Mouse (Mus musculus) forebrain, embryonic 15.5 days (tissue): ENCODE measurements around the gene Kctd19. TPM values are rescaled to one million over a fixed set of nuclear protein-coding genes. Genes with fewer than 3 reads are reported as not detected.

ENCODE experiments used
- ATAC-seq: fragments of 200-750 bp; cut with Nextera tagmentation; replicated peaks from 2 replicates; pipeline ENCODE4 v1.8.0; 2017; ENCODE audit warnings: mild to moderate bottlenecking, moderate TSS enrichment, moderate library complexity
- H3K27ac ChIP-seq: fragments of 300-500 bp; sonication (generic); replicated peaks from 2 replicates; pipeline ENCODE4 v1.5.1; 2015; ENCODE audit warnings: mild to moderate bottlenecking, inconsistent platforms
- H3K27me3 ChIP-seq: fragments of 300-500 bp; sonication (generic); 2 replicates; pipeline ENCODE4 v1.6.1; 2015; ENCODE audit warnings: inconsistent platforms
- H3K36me3 ChIP-seq: fragments of 300-500 bp; sonication (generic); 2 replicates; pipeline ENCODE4 v1.6.1; 2015; ENCODE audit warnings: mild to moderate bottlenecking, inconsistent platforms
- H3K4me1 ChIP-seq: fragments of 300-500 bp; sonication (generic); 2 replicates; pipeline ENCODE4 v1.6.1; 2015; ENCODE audit warnings: inconsistent platforms
- H3K4me2 ChIP-seq: fragments of 300-500 bp; sonication (generic); replicated peaks from 2 replicates; pipeline ENCODE4 v1.6.1; 2015; ENCODE audit warnings: mild to moderate bottlenecking, inconsistent platforms
- H3K4me3 ChIP-seq: fragments of 300-500 bp; sonication (generic); 2 replicates; pipeline ENCODE4 v1.5.1; 2015; ENCODE audit warnings: mild to moderate bottlenecking, inconsistent platforms
- H3K9ac ChIP-seq: fragments of 300-500 bp; sonication (generic); replicated peaks from 2 replicates; pipeline ENCODE4 v1.6.1; 2015; ENCODE audit warnings: mild to moderate bottlenecking, inconsistent platforms
- H3K9me3 ChIP-seq: fragments of 300-500 bp; sonication (generic); 2 replicates; pipeline ENCODE4 v1.6.1; 2016; ENCODE audit warnings: inconsistent platforms
- WGBS: fragments of 180-500 bp; shearing (Covaris S2); methylation state at CpG from one replicate; pipeline ENCODE4 v1.1.7; 2015; ENCODE audit warnings: mixed read lengths; 5-methylcytosine and 5-hydroxymethylcytosine counted together
- polyA plus RNA-seq: library from polyadenylated mRNA; unstranded; fragments of >200 nt; fragmentation: Nextera tagmentation; extraction: Ambion mirVana; gene quantifications from 2 replicates; pipeline ENCODE4 v1.2.1, GENCODE M21; 2015

Gene Kctd19
- polyA plus RNA-seq, 1 experiment from 2014 or later: 0.10 TPM

DNA sequence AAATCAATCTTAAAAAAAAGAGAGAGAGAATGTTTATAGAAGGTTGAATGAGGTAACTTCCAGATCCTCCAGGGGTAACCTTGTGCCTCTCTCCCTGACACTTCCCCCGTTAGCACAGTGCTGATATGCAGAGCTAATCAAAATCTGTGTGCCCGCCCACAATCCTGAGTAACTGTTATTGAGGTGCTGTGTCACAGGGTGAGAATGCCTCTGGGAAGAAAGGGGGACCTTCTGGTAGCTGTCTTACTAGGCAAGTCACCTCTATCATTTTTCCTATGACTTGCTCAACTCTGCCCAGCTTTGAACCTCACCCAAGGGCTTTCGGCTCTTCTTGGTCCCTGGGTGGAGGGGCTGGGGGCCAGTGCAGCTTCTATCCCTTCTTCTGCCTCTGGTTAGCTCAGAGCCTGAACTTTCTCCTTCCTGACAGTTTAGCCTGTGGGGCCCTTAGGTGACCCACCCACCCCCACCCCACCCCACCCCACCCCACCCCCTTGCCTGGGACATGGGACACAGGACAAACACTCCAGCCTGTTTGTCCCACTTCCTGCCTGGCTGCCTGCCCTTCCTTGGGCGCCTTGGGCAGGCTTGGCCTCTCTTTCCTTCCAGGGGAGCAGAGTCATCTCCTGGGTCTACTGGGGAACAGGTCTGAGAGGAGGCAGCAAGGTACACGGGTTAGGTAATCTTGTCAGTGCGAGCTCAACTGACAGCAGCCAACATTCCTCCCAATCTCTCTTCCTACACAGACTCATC lies 73.2 kb downstream of the Kctd19 start:
- WGBS: 81% methylated on average over 6 of the region's 6 CpGs
- Histone ChIP-seq H3K27me3 (no peaks in the 10 kb centered on the region), H3K4me1 (no peaks in the 10 kb centered on the region), H3K9me3 (no peaks in the 10 kb centered on the region), H3K9ac (no peak overlapping the region), H3K27ac (no peak overlapping the region), H3K36me3 (no peaks in the 10 kb centered on the region), H3K4me2 (no peak overlapping the region), H3K4me3 (no peak overlapping the region)
- ATAC-seq: no peak

DNA sequence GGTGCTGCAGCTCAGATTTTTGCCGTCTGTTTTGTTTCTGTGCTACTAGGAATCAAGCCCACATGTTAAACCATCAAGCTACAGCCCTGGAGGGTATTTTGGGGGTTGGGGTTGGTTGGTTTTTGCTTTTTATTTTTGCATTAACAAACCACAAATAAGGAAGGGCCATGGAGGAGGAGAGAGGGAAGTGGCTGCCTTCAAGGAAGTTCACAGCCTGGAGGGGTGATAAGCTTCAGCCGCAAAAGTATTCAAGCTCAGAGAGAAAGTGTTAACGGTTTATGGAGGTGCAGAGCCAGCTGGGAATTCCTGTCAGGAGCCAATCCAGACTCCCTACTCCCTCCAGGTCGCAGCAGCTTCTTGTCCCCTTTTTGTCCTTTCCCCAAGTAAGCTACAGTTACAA lies 74.3 kb downstream of the Kctd19 start:
- whole genome bisulfite sequencing: 71% methylated on average over 4 of the region's 4 CpGs

GRCm38 (mm10) chr8:105336373-105337130 lies 76.8 kb downstream of the Kctd19 start:
- 49% methylated on average over 32 of the region's 32 CpGs for WGBS
- H3K36me3 ChIP-seq: peaks cover 9% of the 10 kb centered on the region
- H3K27ac ChIP-seq: no peak overlapping the region
- H3K9me3 ChIP-seq: no peaks in the 10 kb centered on the region
- H3K4me3 ChIP-seq: no peak overlapping the region
- no peak overlapping the region for H3K4me2 ChIP-seq
- no peak for ATAC-seq
- no peaks in the 10 kb centered on the region for H3K27me3 ChIP-seq
- H3K4me1 ChIP-seq: no peaks in the 10 kb centered on the region
- no peak overlapping the region for H3K9ac ChIP-seq

More for the DNA sequence above, 74.3 kb downstream of the Kctd19 start:
- H3K27ac ChIP-seq: no peak overlapping the region
- H3K4me2 ChIP-seq: no peak overlapping the region
- no peaks in the 10 kb centered on the region for H3K9me3 ChIP-seq
- no peaks in the 10 kb centered on the region for H3K27me3 ChIP-seq
- H3K9ac ChIP-seq: no peak overlapping the region
- no peak for ATAC-seq
- H3K36me3 ChIP-seq: no peaks in the 10 kb centered on the region; the same call in 1 of the 2 replicates
- H3K4me3 ChIP-seq: no peak overlapping the region
- no peaks in the 10 kb centered on the region for H3K4me1 ChIP-seq

Other genes starting within 250 kb of the Kctd19 start
- 33.4 and 35.4 TPM in 2 replicates for gene Cbfb, start 242.8 kb downstream of the Kctd19 start, polyA plus RNA-seq
- gene D230025D16Rik, start 188.4 kb downstream of the Kctd19 start, polyA plus RNA-seq: 32.5 and 33.1 TPM in 2 replicates
- 2.9 and 3.0 TPM in 2 replicates for gene B3gnt9, start 158.3 kb downstream of the Kctd19 start, polyA plus RNA-seq
- 21.1 and 23.7 TPM in 2 replicates for gene Tradd, start 148.9 kb downstream of the Kctd19 start, polyA plus RNA-seq
- gene Fbxl8, start 148.9 kb downstream of the Kctd19 start, polyA plus RNA-seq: 0.72 and 0.85 TPM in 2 replicates
- 0.15 and 0.34 TPM in 2 replicates for gene Hsf4, start 143.7 kb downstream of the Kctd19 start, polyA plus RNA-seq
- gene Nol3, start 137.4 kb downstream of the Kctd19 start, polyA plus RNA-seq: 2.0 and 2.2 TPM in 2 replicates
- 96.2 and 101 TPM in 2 replicates for gene 4931428F04Rik, start 123.6 kb downstream of the Kctd19 start, polyA plus RNA-seq
- gene Exoc3l, start 117.4 kb downstream of the Kctd19 start, polyA plus RNA-seq: 10.1 and 11.9 TPM in 2 replicates
- 44.2 and 48.1 TPM in 2 replicates for gene E2f4, start 115.8 kb downstream of the Kctd19 start, polyA plus RNA-seq
- 0.84 and 0.98 TPM in 2 replicates for gene Elmo3, start 107.9 kb downstream of the Kctd19 start, polyA plus RNA-seq
- 0.59 and 0.83 TPM in 2 replicates for gene Lrrc29, start 87.2 kb downstream of the Kctd19 start, polyA plus RNA-seq
- 116 and 120 TPM in 2 replicates for gene Tmem208, start 87.1 kb downstream of the Kctd19 start, polyA plus RNA-seq
- 0.34 and 0.48 TPM in 2 replicates for gene Fhod1, start 65.5 kb downstream of the Kctd19 start, polyA plus RNA-seq
- gene Slc9a5, start 64.7 kb downstream of the Kctd19 start, polyA plus RNA-seq: 6.9 and 7.9 TPM in 2 replicates
- gene Plekhg4, start 40.2 kb downstream of the Kctd19 start, polyA plus RNA-seq: 1.1 and 1.7 TPM in 2 replicates
- 0.52 and 0.88 TPM in 2 replicates for gene Lrrc36, start 69 bp upstream of the Kctd19 start, polyA plus RNA-seq
- gene Tppp3, start 58.0 kb upstream of the Kctd19 start, polyA plus RNA-seq: 35.1 and 54.8 TPM in 2 replicates
- 28.8 and 31.3 TPM in 2 replicates for gene Zdhhc1, start 83.4 kb upstream of the Kctd19 start, polyA plus RNA-seq
- 1.4 and 1.7 TPM in 2 replicates for gene Hsd11b2, start 105.3 kb upstream of the Kctd19 start, polyA plus RNA-seq
- gene Atp6v0d1, start 152.5 kb upstream of the Kctd19 start, polyA plus RNA-seq: 184 and 193 TPM in 2 replicates
- 26.5 and 29.0 TPM in 2 replicates for gene Ripor1, start 191.8 kb upstream of the Kctd19 start, polyA plus RNA-seq
- gene Ctcf, start 223.1 kb upstream of the Kctd19 start, polyA plus RNA-seq: 150 and 152 TPM in 2 replicates
- gene Agrp, start 223.9 kb upstream of the Kctd19 start, polyA plus RNA-seq: 0.47 and 0.69 TPM in 2 replicates